Mouse (Mus musculus) adrenal gland, postnatal 10 days (tissue): ENCODE measurements around the gene Neu4. TPM values are rescaled to one million over a fixed set of nuclear protein-coding genes. Genes with fewer than 3 reads are reported as not detected.
"Not testable (repeated sequence)": the region's sequence is repeated elsewhere in the genome, so short reads cannot be mapped to it uniquely, and the experiment has no call there.

Experiments used
- DNase-seq: peaks from one replicate; pipeline ENCODE4 v3.0.0; 2021; ENCODE audit warnings: mixed read lengths
- long read RNA-seq, 2 experiments: library from polyadenylated mRNA; stranded (forward); transcript quantifications; one replicate each; pipeline ENCODE4 v2.0.0; 2021
- total RNA-seq, 2 experiments: library from RNA; stranded (reverse); gene quantifications; 2 replicates each; pipeline ENCODE4 v1.2.3; 2021

Neu4 gene
- not detected for total RNA-seq
- long read RNA-seq, experiment 1, result 0 reads
- long read RNA-seq, experiment 2, result 0 reads

DNA sequence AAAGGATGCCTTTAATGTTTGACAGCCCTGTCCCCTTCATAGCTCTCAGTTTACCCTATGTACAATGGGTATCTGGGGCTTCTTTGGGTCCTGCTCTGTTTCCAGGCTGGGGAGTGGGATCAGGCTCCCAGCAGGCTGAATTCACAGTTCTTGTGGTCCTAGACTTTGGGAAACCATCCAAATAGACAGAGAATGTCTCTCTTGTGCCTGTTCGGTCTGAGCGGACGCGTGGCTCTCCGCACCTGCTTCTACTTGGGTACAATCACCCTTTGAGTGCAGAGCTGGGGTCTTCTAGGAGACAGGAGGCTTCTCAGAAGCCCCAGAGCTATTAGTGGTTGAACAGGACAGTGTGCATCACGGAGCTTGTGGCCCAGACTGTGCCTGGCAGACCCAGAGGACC, at the start of gene Neu4:
Neu4 (plus strand) TSS at position 301 of the 400 bp plus-strand sequence.
- no peak for DNase-seq

DNA sequence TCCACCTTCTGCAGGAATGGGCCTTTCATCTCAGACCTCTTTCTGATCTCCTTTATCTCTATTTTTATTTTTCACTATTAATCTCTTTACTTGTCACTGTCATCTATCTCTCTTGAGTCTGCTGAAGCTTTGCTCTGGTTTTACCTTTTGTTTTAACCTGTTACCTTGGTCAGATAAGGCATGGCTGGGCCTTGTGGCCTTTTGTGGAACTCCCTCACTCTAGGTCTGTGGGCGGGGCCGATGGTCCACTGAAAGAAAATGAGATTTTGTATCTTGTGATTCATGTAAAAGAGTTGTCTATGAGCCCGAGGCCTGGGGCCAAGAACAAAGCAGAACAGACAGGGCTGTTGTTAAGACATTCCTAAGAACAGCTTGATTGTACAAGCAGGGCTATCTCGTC, 49.5 kb upstream of the Neu4 start:
- not testable (repeated sequence) for DNase-seq

DNA sequence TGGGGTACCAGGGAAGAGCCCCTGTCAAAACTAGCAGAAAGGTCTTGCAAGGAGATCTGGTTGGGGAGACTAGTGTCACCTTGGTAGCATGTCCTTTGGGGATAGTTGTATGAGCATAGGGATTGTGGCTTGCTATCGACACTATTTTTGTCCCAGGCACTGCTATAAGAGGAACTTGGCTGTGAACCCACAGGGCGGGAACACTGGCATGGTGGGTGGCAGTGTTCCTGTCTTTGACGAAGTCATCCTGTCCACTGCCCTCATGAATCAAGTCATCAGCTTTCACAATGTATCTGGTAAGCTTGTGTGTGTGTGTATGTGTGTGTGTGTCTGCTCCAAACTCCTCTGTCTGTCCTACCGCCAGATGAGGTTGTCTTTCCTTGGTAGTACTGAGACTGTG, 44.5 kb upstream of the Neu4 start:
- DNase-seq, result not testable (repeated sequence)

- not testable (repeated sequence) for DNase-seq
These were observed 42.0 kb upstream of the Neu4 start for GRCm38 (mm10) chr1:93978287-93978686.

- not testable (repeated sequence) for DNase-seq
These were observed 39.3 kb upstream of the Neu4 start for GRCm38 (mm10) chr1:93980932-93981331.

GRCm38 (mm10) chr1:93986167-93986566, 34.1 kb upstream of the Neu4 start:
- DNase-seq, result no peak

DNA sequence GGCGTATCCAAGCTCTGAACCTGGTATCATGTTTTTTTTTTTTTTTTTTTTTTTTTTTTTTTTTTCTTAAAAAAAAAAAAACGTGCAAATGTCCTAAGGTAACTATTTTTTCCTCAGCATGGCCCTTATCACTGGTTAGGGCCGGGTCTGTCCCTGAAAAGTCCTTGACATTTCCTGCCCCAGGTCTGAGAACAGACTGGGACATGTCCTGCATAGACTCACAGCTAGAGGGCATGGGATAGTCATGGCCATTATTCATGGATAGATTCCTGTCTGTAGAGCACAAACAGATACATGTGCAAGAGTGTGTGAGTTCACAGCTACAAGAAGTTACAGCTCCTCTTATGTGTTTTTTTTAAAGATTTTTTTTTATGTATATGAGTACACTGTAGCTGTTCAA, 31.5 kb upstream of the Neu4 start:
- DNase-seq, result no peak

- DNase-seq, result not testable (repeated sequence)
These were observed 30.0 kb upstream of the Neu4 start, which contains the start of gene Gal3st2c for GRCm38 (mm10) chr1:93990209-93990608. Gene Gal3st2c, plus strand, starts transcription at chr1:93990509.

DNA sequence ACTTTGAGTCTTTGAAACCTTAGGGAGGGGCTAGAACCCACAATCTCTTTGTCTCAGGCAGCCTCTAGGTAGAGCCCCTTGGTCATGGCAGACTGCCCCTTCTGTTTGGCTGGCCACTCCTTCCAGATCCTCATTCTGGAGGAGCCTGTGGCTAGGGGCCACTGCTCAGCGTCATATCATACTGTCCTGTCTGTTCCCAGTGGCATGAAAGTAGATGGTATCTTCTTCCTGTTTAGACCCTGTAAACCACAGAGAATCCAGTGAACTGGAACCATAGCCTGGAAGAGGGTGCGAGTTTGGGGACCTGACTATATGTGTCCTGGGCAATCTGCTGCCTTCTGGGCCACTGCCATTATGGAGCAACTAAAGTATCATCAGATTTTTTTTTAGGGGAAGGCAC, 29.2 kb upstream of the Neu4 start:
- not testable (repeated sequence) for DNase-seq

- DNase-seq, result not testable (repeated sequence)
These were observed 28.8 kb upstream of the Neu4 start for GRCm38 (mm10) chr1:93991491-93991890.

DNA sequence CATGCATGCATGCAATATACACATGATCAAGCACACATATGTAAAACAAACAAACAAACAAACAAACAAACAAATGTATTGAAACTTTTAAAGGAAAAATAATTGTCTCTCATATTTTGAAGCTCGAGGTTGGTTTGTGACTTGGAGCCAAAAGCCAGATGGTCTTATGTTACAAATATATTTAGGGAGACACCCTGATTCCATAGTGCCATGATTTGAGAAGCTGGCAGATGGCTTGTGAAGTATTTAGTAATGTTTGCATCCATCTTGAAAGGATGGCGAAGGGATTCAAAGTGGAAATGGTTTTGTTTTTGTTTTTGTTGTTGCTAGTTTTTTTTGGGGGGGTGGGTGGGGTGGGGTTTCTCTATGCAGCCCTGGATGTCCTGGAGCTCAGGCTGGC, 19.2 kb upstream of the Neu4 start:
- DNase-seq, result no peak

- not testable (repeated sequence) for DNase-seq
These were observed 14.2 kb upstream of the Neu4 start for GRCm38 (mm10) chr1:94005954-94006506.

GRCm38 (mm10) chr1:94008826-94009225, 11.4 kb upstream of the Neu4 start:
- DNase-seq, result not testable (repeated sequence)

DNA sequence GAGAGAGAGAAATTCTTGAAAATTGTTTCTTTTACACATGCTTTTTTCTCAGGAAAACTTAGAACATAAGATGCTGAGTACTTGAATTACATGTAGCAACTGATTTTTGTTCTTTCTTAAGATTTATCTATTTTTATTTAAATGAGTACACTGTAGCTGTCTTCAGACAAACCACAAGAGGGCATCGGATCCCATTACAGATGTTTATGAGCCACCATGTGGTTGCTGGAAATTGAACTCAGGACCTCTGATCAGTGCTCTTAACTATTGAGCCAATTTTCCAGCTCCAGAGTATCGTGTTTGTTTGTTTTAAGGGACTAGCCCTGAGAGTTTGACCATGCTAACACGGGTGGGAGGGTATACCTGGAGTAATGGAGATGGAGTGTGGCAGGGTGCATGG, 8.6 kb upstream of the Neu4 start:
- no peak for DNase-seq

GRCm38 (mm10) chr1:94027506-94028108, 7.4 kb downstream of the Neu4 start:
- no peak for DNase-seq

GRCm38 (mm10) chr1:94028741-94029140, 8.5 kb downstream of the Neu4 start:
- no peak for DNase-seq

DNA sequence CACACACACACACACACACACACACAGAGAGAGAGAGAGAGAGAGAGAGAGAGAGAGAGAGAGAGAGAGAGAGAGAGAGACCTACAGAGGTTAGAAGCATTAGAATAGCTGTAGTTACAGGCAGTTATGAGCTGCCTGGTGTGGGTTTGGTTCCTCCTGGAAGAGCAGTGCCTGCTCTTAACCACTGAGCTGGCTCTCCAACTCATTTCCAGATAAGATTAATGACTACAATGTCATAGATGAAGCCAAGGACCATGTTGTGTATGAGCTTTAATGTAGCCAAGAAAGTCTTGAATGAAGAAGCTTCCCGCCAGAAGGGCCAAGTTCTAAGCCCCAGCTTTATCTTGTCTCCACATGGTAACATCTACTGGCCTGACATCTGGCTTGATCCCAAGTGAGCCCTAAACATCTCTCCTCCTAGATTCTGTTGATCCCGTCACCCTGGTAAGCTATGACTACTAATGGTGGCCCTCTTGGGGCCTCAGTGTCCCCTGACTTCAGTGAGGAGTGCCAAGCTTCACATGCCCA, 12.9 kb downstream of the Neu4 start:
- no peak for DNase-seq

GRCm38 (mm10) chr1:94034984-94035743, 14.9 kb downstream of the Neu4 start:
- DNase-seq, result peak; percentile 90

GRCm38 (mm10) chr1:94040391-94040790, 20.1 kb downstream of the Neu4 start:
- no peak for DNase-seq

DNA sequence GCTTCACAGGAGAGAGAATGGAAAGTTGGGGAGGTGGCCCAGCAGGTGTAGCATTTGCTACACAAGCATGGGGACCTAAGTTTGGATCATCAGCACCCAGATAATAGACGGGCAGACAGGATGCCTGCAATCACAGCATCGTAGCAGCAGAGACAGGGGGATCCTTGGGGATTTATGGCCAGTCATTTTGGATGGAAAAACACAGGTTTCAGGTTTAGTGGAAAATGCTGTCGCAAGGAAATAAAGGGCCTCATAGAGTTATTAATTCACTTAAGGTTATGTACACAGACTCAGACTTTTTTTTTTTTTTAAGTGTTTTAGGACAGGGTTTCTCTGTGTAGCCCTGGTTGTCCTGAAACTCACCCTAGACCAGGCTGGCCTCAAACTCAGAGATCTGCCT, 25.3 kb downstream of the Neu4 start:
- DNase-seq, result no peak

- no peak for DNase-seq
These were observed 26.3 kb downstream of the Neu4 start for GRCm38 (mm10) chr1:94046544-94046943.

- DNase-seq, result no peak
These were observed 30.9 kb downstream of the Neu4 start for GRCm38 (mm10) chr1:94051104-94051503.

GRCm38 (mm10) chr1:94052373-94052772, 32.1 kb downstream of the Neu4 start, which contains the start of gene Pdcd1:
Gene Pdcd1, minus strand, starts transcription at chr1:94052553.
- DNase-seq, result no peak
